Mouse (Mus musculus) bone marrow macrophage, adult 2 months (primary cell): ENCODE results near the gene Ung. TPM values are rescaled to one million over a fixed set of nuclear protein-coding genes. Genes with fewer than 3 reads are reported as not detected.

ENCODE experiments used
- H3K27ac ChIP-seq: 2 replicates; pipeline ENCODE4 v1.5.1; 2012; ENCODE audit warnings: low read depth, low read length; ENCODE audit not compliant: insufficient read depth
- H3K4me1 ChIP-seq: 2 replicates; pipeline ENCODE4 v1.6.1; 2012; ENCODE audit warnings: low read length; ENCODE audit not compliant: control insufficient read depth, insufficient read depth
- H3K4me3 ChIP-seq: 2 replicates; pipeline ENCODE4 v1.5.1; 2012; ENCODE audit warnings: mild to moderate bottlenecking, low read length, moderate library complexity; ENCODE audit not compliant: insufficient read depth
- CTCF ChIP-seq: IDR thresholded peaks from 2 replicates; pipeline ENCODE4 v1.5.1; 2012; ENCODE audit warnings: low read depth, mild to moderate bottlenecking, low read length, moderate library complexity
- POLR2A ChIP-seq: IDR thresholded peaks from 2 replicates; pipeline ENCODE4 v1.6.1; 2012; ENCODE audit warnings: mild to moderate bottlenecking, low read depth, low read length, borderline replicate concordance
- polyA plus RNA-seq: library from polyadenylated mRNA; stranded (reverse); fragments of >200 nt; gene quantifications from 2 replicates; pipeline ENCODE4 v1.2.4, GENCODE M21; 2012; ENCODE audit not compliant: missing spikeins, insufficient read depth, insufficient read length

Ung gene
- polyA plus RNA-seq, 1 experiment = 1.8 TPM

DNA sequence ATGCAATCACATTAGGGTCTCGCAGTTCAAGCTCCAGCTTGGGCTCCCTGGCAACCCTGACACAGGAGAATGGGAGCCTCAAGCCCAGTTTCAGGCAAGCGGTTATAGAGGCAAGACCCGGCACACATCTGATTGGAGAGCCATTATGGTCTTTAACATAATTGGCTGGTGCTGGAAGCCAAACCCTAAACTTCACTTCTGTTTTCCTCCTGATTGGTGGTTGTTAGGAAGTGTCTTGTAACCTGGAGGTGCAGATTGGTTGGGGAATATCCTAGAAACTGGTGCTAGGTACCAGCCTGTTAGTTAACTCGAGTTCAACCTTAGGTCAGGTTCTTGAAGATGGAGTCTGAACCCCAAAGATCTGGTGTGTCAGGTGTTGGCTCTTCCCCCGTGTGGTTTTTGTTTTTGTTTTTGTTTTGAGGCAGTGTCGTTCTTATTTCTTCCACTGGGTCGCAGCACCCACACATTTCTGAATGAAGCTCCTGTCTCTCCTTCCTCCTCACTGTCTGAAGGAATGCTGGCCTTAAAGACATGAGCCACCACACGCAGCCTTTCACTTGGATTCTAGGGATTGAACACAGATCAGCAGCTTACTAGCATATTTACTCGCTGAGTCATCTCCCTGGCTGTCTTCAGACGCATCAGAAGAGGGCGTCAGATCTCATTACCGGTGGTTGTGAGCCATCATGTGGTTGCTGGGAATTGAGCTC is 32.1 kb downstream of the Ung start:
- peaks cover 3% of the 10 kb centered on the region; the same call in 1 of the 2 replicates for H3K4me1 ChIP-seq
- TF ChIP-seq POLR2A (no peak), CTCF (no peak)
- H3K27ac ChIP-seq = no peak overlapping the region
- H3K4me3 ChIP-seq = no peak overlapping the region

DNA sequence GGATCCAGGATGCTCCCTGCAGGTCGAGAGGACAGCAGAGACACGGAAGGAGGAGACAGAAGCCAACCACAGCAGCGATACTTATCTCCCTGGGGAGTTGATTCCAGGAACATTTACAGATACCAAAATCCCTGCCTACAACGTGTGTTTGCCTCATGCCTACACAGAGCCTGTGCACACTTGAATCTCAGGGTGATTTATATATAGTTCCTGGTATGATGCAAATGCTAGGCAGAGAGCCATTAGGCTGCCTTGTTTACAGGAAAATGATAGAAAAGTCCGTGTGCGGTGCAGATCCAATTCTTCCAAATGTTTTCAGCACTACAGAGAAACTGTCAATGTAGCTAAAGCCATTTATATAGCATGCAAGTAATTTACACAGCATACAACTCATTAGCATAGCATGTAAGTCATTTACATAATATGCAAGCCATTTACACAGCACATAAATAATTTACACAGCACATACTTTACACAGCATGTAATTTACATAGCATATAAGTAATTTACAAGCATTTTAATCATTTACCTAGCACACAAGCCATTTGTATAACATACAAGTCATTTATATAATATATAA is 33.0 kb downstream of the Ung start:
- no peak overlapping the region for H3K27ac ChIP-seq
- no peak overlapping the region for H3K4me3 ChIP-seq
- H3K4me1 ChIP-seq = peaks cover 3% of the 10 kb centered on the region; the same call in 1 of the 2 replicates
- TF ChIP-seq POLR2A (no peak), CTCF (no peak)

DNA sequence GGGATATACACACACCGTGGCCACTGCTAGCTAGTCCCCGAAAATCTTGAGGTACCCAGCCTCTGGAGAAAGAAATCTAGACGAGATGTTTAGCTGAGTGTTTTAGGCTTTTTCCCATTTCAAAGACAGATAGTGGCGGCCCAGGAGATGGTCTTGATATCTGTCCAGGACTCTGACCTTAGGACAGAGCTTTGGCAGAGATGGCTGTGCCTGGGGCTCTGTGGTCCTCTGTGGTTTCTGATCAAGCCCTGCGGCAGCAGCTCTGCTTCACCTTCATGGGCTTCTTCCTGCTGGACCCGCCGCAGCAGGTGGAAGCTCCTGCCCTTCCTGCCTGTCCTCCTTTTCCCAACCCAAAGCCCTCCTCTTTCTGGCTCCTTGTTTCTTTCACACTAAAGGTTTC is 40.2 kb downstream of the Ung start:
- no peak for TF ChIP-seq CTCF
- no peak overlapping the region for H3K27ac ChIP-seq
- H3K4me3 ChIP-seq = no peak overlapping the region
- no peaks in the 10 kb centered on the region for H3K4me1 ChIP-seq

DNA sequence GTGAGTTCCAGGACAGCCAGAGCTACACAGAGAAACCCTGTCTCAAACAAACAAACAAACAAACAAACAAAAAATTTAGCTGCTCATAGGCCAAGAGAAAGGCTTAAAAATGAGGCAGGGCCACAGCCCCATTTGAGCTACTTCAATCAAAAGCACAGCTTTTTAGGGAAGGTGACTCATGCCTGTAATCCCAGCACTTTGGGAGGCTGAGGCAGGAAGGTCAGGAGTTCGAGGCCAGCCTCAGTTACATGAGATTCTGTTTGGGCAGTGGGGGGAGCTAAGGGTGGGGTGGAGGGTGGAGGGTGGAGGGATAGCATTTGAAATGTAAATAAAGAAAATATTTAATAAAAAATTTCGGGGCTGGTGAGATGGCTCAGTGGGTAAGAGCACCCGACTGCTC is 42.8 kb downstream of the Ung start:
- Histone ChIP-seq H3K27ac (no peak overlapping the region), H3K4me3 (no peak overlapping the region), H3K4me1 (peaks cover 3% of the 10 kb centered on the region; the same call in 1 of the 2 replicates)
- TF ChIP-seq CTCF (no peak), POLR2A (no peak)

DNA sequence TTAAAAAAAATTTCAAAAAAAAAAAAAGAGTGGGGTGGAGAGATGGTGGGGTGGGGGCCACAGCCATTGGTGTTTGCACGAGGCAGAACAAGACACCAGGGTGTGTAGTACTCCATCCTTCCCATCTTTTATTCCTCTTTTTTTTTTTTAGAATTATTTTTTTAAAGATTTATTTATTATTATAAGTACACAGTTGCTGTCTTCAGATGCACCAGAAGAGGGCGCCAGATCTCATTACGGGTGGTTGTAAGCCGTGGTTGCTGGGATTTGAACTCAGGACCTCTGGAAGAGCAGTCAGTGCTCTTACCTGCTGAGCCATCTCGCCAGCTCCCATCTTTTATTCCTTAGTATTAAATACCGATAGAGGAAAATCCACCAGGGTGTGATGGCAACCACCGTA is 43.3 kb downstream of the Ung start:
- no peak overlapping the region for H3K27ac ChIP-seq
- no peak overlapping the region for H3K4me3 ChIP-seq
- H3K4me1 ChIP-seq = peaks cover 3% of the 10 kb centered on the region; the same call in 1 of the 2 replicates
- no peak for TF ChIP-seq POLR2A
- no peak; the same call in 1 of the 2 replicates for TF ChIP-seq CTCF

DNA sequence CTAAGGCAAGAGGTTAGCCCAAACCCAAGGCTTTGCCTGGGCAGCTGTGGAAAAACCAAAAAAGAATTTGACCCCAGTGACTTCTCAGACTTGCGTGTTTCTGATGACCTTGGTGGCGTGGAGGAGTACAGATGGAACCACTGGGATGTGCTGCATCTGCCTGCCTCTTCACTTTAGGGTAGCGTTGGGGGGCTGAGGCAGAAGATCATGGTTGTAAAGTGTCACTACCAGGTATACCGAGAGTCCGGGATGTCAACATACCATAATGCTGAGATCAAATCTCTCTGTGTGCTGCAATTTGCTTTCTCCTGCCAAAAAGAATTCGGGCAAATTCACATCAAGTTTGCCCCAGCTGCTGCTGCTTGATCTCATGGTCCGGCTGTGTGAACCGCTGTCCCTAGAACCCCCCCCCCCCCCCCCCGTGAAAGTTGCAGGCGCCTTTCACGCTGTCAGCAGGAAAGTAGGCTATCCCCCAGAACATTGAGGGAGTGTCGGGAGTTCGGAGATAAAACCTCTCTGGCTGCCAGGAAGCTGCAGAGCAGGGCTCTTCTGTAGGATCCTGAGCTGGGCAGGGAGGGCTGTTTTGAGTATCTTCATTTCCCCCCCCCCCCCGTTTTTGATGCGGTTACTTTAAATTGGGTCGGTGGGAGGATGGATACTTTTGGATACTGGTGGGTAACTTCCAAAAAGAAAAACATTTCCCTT is 43.8 kb downstream of the Ung start:
- Histone ChIP-seq H3K27ac (no peak overlapping the region), H3K4me1 (peaks cover 3% of the 10 kb centered on the region; the same call in 1 of the 2 replicates), H3K4me3 (no peak overlapping the region; the same call in 1 of the 2 replicates)
- TF ChIP-seq POLR2A (no peak), CTCF (no peak)

DNA sequence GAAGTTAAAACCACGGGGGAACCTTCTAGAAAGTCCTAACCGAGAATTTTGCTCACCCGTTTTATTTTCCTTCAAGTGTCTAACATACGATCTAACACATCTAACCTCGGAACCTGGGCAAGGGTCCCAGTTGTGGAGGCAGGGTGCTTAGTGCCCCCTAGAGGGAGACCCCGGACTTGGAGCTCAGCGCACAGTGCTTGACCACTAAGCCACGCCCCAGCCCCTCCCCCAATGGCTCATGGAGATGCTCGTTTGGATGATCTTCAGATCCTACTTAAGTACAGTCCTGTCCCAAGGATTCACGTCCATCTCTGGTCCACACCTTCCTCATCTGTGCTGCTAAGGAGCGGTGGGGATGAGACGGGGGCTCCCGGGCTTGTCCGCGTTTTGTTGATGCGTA is 44.5 kb downstream of the Ung start:
- H3K4me1 ChIP-seq = peaks cover 3% of the 10 kb centered on the region; the same call in 1 of the 2 replicates
- H3K27ac ChIP-seq = no peak overlapping the region
- TF ChIP-seq POLR2A (no peak), CTCF (no peak; the same call in 1 of the 2 replicates)
- no peak overlapping the region; the same call in 1 of the 2 replicates for H3K4me3 ChIP-seq

DNA sequence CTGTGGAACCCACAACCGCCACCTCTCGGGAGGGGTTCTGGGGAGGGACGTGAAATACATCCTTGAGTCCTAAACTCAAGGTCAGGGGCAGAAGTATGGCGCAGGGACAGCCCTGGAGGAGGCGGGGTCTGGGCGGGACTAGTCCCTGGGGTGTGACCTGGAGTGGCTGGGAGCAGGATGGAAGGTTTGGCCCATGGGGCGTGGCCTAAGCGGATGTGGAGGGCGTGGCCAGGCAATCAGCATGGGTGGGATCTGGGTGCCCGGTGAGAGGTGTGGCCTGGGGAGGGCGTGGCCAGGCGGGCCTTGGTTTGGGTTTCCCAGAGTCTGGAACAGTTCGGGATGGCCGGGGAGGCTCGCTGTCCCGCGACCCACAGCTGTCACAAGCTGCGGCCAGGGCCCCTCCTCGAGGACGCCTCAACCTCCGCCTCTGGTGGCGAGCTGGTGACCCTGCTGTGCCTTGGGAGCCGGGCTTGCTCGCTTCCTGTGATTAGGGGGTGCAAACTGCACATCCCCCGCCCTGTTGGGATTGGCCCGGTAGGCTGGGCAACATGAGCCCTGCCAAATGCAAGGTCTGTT is 45.5 kb downstream of the Ung start:
- TF ChIP-seq POLR2A (no peak), CTCF (no peak)
- H3K4me3 ChIP-seq = peak overlapping the region; percentile 64
- no peak overlapping the region for H3K27ac ChIP-seq
- peaks cover 3% of the 10 kb centered on the region; the same call in 1 of the 2 replicates for H3K4me1 ChIP-seq

DNA sequence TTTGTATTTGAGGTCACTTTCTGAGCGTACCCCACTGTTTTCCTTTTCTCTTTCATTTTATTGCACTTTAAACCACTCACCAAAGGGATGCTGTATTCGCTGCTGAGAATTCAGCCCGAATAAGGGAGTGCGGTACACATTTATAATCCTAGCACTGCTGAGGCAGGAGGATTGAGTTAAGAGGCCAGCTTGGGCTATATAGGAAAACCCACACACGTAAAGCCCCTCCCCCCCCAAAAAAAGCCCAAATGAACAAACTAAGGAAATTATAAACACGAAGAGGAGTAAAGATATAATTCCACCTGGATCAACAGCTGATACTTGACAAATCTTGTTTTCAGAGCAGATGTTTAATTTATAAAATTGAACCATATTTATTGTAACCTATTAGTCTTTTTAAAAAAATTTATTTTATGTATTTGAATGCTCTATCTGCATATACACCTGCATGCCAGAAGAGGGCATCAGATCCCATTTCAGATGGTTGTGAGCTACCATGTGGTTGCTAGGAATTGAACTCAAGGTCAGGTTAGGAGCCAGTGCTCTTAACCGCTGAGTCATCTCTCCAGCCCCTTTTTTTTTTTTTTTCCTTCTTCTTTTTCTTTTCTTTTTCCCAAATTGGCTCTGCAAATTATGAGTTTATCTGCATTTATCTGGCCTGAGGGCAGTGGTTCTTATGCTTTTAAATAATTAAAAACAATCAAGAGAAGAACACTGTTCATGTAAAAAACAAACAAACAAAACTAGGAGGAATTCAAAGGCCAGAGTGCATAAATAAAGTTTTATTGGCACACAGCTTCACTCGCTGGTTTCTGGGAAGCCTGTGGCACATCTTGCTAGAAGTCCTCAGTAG is 46.6 kb downstream of the Ung start:
- no peak overlapping the region for H3K27ac ChIP-seq
- peaks cover 3% of the 10 kb centered on the region; the same call in 1 of the 2 replicates for H3K4me1 ChIP-seq
- TF ChIP-seq POLR2A = no peak
- TF ChIP-seq CTCF = no peak
- H3K4me3 ChIP-seq = peak overlapping the region; percentile 64; the same call in 1 of the 2 replicates
